ENCODE assay signal across 12 mouse cellular contexts in the genomic region with DNA sequence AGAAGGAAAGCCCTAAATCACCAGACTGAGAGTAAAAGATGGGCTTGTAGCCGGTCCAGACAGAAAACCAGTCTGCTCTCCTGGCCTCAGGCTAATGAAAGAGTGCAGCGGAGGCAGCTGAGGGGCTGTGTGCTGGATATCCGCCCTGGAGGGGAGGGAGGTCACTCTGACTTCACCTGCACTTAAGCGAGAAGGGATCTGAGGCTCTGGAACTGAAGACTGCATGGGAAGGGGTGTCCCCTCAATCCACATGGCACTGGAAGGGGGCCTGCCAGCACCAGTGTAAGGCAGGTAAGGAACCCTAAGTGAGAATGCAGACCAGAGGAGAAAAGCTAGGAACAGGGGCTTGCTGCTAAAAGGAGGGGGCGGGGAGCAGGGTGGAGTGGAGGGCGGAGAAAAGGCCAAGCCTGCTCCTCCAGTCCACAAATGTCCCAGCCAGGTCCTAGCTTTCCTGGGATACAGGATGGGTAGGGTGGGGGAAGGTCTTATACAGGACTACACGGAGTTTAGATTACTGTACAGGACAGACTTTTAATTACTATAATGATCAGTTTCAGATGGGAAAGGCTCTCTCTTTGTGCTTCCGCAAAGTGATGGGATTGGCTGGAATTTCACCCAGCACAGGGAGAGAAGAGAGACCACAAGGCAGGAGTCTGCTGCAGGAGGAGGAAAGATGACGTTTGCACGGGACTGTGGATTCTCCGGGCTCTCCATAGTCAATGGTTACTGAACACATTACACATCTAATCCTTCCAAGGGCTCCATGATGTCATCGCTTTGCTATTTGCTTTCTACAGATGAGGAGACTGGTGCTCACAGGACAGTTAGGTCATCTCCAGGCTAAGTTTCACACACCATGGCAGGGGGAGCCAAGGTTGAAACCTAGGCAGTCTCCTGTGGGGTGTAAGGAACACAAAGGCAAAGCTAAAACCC.
A peak's percentile ranks its signal among the peaks of the same experiment; 100 is the strongest.
DNase-seq lines count a peak whose midpoint lies in the region; ATAC-seq and TF ChIP-seq lines count a peak whose summit lies in the region.
"Had no signal": no experiment of that assay in that cellular context is flagged by ENCODE, and none has a peak within 500 bp of the region (broad histone marks: within the 10 kb centered on the region; RNA-seq: fewer than 3 reads in every experiment).

No protein-coding gene starts in this region.

- no peak for DNase-seq in hindbrain, embryonic 10.5 days (ENCODE audit: low spot score)
- peak; percentile 76 for DNase-seq in NIH3T3 (ENCODE audit: low read depth)
- DNase-seq in liver, postnatal 0 days, result no peak
- DNase-seq in urinary bladder, postnatal 25 days (ENCODE audit: low spot score), result no peak
- DNase-seq in left cerebral cortex, postnatal 25 days (ENCODE audit: low spot score in 2 of 2), result no peak
- DNase-seq: kidney, postnatal 10 days; right cerebral cortex, postnatal 4 days had no signal

- intact Hi-C loops in left cerebral cortex, postnatal 25 days (cut with DNase I), result no loop called here

- TF ChIP-seq EP300 in liver, postnatal 0 days (IDR thresholded peaks at IDR 0.05; ENCODE audit: low read depth), result no peak

- no peaks in the 10 kb centered on the region for H3K9me3 ChIP-seq in hindbrain, embryonic 10.5 days
- H3K9me3 ChIP-seq in hindbrain, embryonic 12.5 days (replicated peaks), result no peaks in the 10 kb centered on the region
- no peaks in the 10 kb centered on the region for H3K9me3 ChIP-seq in forebrain, embryonic 13.5 days (replicated peaks)
- H3K9me3 ChIP-seq in midbrain, embryonic 13.5 days, result no peaks in the 10 kb centered on the region
- no peaks in the 10 kb centered on the region for H3K9me3 ChIP-seq in liver, postnatal 0 days (ENCODE audit: low read length)

- H3K27me3 ChIP-seq in hindbrain, embryonic 10.5 days (ENCODE audit: insufficient read depth, poor library complexity, severe bottlenecking), result no peaks in the 10 kb centered on the region
- H3K27me3 ChIP-seq in hindbrain, embryonic 12.5 days, result no peaks in the 10 kb centered on the region
- H3K27me3 ChIP-seq in forebrain, embryonic 13.5 days, result no peaks in the 10 kb centered on the region
- H3K27me3 ChIP-seq in midbrain, embryonic 13.5 days, result no peaks in the 10 kb centered on the region
- H3K27me3 ChIP-seq in liver, postnatal 0 days (ENCODE audit: insufficient read depth, low read length), result no peaks in the 10 kb centered on the region
- H3K27me3 ChIP-seq: CH12.LX had no signal

- peak overlapping the region; percentile 74 for H3K27ac ChIP-seq in hindbrain, embryonic 10.5 days
- no peak overlapping the region for H3K27ac ChIP-seq in hindbrain, embryonic 12.5 days
- H3K27ac ChIP-seq in forebrain, embryonic 13.5 days, result 0 out of 2 replicates have a peak overlapping the region, but pooled peaks have one; percentile 4
- H3K27ac ChIP-seq in midbrain, embryonic 13.5 days, result no peak overlapping the region
- H3K27ac ChIP-seq in liver, postnatal 0 days (ENCODE audit: low read depth), result no peak overlapping the region
- H3K27ac ChIP-seq: macrophage had no signal

- H3K4me1 ChIP-seq in hindbrain, embryonic 10.5 days (replicated peaks), result peaks cover 10% of the 10 kb centered on the region
- peaks cover 9% of the 10 kb centered on the region; the same call in 1 of the 2 replicates for H3K4me1 ChIP-seq in hindbrain, embryonic 12.5 days
- H3K4me1 ChIP-seq in forebrain, embryonic 13.5 days, result peaks cover 10% of the 10 kb centered on the region
- H3K4me1 ChIP-seq in midbrain, embryonic 13.5 days (replicated peaks), result peaks cover 6% of the 10 kb centered on the region
- no peaks in the 10 kb centered on the region for H3K4me1 ChIP-seq in liver, postnatal 0 days (ENCODE audit: insufficient read depth)

- no peak for ATAC-seq in hindbrain, embryonic 12.5 days (ENCODE audit: low FRiP score)
- ATAC-seq in forebrain, embryonic 13.5 days, result peak; percentile 63
- peak; percentile 63 for ATAC-seq in midbrain, embryonic 13.5 days
- ATAC-seq in liver, postnatal 0 days, result no peak

- no peak overlapping the region for H3K4me3 ChIP-seq in hindbrain, embryonic 10.5 days
- no peak overlapping the region for H3K4me3 ChIP-seq in hindbrain, embryonic 12.5 days
- no peak overlapping the region for H3K4me3 ChIP-seq in forebrain, embryonic 13.5 days
- no peak overlapping the region for H3K4me3 ChIP-seq in midbrain, embryonic 13.5 days (replicated peaks)
- H3K4me3 ChIP-seq in liver, postnatal 0 days (ENCODE audit: low read depth, low read length), result no peak overlapping the region

- H3K9ac ChIP-seq in hindbrain, embryonic 12.5 days, result no peak overlapping the region
- H3K9ac ChIP-seq in forebrain, embryonic 13.5 days, result no peak overlapping the region
- no peak overlapping the region for H3K9ac ChIP-seq in midbrain, embryonic 13.5 days (replicated peaks)
- H3K9ac ChIP-seq in liver, postnatal 0 days (replicated peaks), result no peak overlapping the region

- no peaks in the 10 kb centered on the region for H3K36me3 ChIP-seq in hindbrain, embryonic 10.5 days
- H3K36me3 ChIP-seq in hindbrain, embryonic 12.5 days, result no peaks in the 10 kb centered on the region
- H3K36me3 ChIP-seq in forebrain, embryonic 13.5 days (ENCODE audit: poor library complexity, severe bottlenecking), result no peaks in the 10 kb centered on the region
- no peaks in the 10 kb centered on the region for H3K36me3 ChIP-seq in midbrain, embryonic 13.5 days
- H3K36me3 ChIP-seq in liver, postnatal 0 days (replicated peaks; ENCODE audit: insufficient read depth, low read length), result no peaks in the 10 kb centered on the region

- H3K4me2 ChIP-seq in hindbrain, embryonic 12.5 days (replicated peaks), result no peak overlapping the region
- H3K4me2 ChIP-seq in forebrain, embryonic 13.5 days, result no peak overlapping the region
- H3K4me2 ChIP-seq in midbrain, embryonic 13.5 days (replicated peaks), result no peak overlapping the region
- H3K4me2 ChIP-seq in liver, postnatal 0 days (ENCODE audit: low read depth, low read length), result no peak overlapping the region

- TF ChIP-seq CTCF in liver, postnatal 0 days (IDR thresholded peaks at IDR 0.05; ENCODE audit: low read depth), result no peak

- WGBS in hindbrain, embryonic 10.5 days, result 36% methylated on average over 12 of the region's 12 CpGs
- whole genome bisulfite sequencing in hindbrain, embryonic 12.5 days, result 41% methylated on average over 11 of the region's 12 CpGs
- WGBS in forebrain, embryonic 13.5 days, result 28% methylated on average over 12 of the region's 12 CpGs
- 28% methylated on average over 12 of the region's 12 CpGs for WGBS in midbrain, embryonic 13.5 days
- WGBS in liver, postnatal 0 days (ENCODE audit: insufficient replicate concordance), result 72% methylated on average over 12 of the region's 12 CpGs

Comparison
In these comparisons a context has a peak if more than half of its experiments do, and no peak if none do; other contexts are left out.
1. H3K27ac ChIP-seq: peak in hindbrain, embryonic 10.5 days (single experiment) and forebrain, embryonic 13.5 days (single experiment); none in hindbrain, embryonic 12.5 days (single experiment), midbrain, embryonic 13.5 days (single experiment) and liver, postnatal 0 days (single experiment).
2. ATAC-seq: peak in forebrain, embryonic 13.5 days (single experiment) and midbrain, embryonic 13.5 days (single experiment); none in hindbrain, embryonic 12.5 days (single experiment) and liver, postnatal 0 days (single experiment).